Mouse (Mus musculus) mature B cell (primary cell): ENCODE measurements at regions not wholly inside any gene's neighbourhood (a gene's known extent, or its start where the extent isn't known, plus 50 kb on each side); places are given as distances from the start of the nearest gene placed in this dataset.

Experiments used
- in situ Hi-C: fragments of 300-500 bp; cut with MboI; formaldehyde crosslinking; loops from 2 replicates; pipeline ENCODE4 v1.14.3; 2019

- in situ Hi-C loops, result loop anchor here (25.0 kb wide), 1 partner anchor 749 kb away; no protein-coding TSS in a partner anchor
Observed at GRCm38 (mm10) chr13:18063677-18064076, 70.5 kb upstream of the Yae1d1 start.

- in situ Hi-C loops, result loop anchor here (25.0 kb wide), 1 partner anchor 752 kb away; no protein-coding TSS in a partner anchor
Observed at GRCm38 (mm10) chr13:18060265-18060664, 67.1 kb upstream of the Yae1d1 start.

GRCm38 (mm10) chr13:18057231-18057912 lies 64.2 kb upstream of the Yae1d1 start:
- in situ Hi-C loops, result loop anchor here (25.0 kb wide), 1 partner anchor 755 kb away; no protein-coding TSS in a partner anchor

GRCm38 (mm10) chr13:18056816-18057215 lies 63.7 kb upstream of the Yae1d1 start:
- in situ Hi-C loops, result loop anchor here (25.0 kb wide), 1 partner anchor 755 kb away; no protein-coding TSS in a partner anchor

DNA sequence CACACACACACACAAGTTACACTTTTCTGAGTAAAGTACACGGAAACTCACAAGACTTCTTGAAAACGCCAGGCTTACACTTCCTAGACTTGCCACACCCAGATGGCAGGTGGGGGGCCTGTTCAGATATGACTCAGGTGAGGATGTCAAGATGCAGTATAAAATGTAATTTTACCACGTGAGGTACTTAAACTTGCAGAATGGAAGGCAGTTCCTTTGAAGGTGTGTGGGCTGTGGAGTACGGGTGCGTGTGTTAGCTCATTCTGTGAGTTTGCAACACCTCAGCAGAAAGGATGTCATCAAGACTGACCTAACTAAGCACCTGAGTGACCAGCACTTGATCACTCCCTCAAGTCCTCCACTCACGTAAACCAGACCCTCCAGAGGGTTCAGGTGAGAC lies 50.0 kb upstream of the Yae1d1 start:
- in situ Hi-C loops, result no loop called here
